Mouse (Mus musculus) heart, embryonic 14.5 days (tissue): ENCODE measurements around the gene Otulin. TPM values are rescaled to one million over a fixed set of nuclear protein-coding genes. Genes with fewer than 3 reads are reported as not detected.

ENCODE experiments used
- ATAC-seq: fragments of 200-750 bp; cut with Nextera tagmentation; 2 replicates; pipeline ENCODE4 v1.8.0; 2017; ENCODE audit warnings: low read depth, moderate TSS enrichment; ENCODE audit not compliant: insufficient number of reproducible peaks, insufficient read depth, low FRiP score
- H3K27ac ChIP-seq, 2 experiments: fragments of 200-500 bp in 1 of 2; fragments of 300-500 bp in 1 of 2; sonication (generic) in 1 of 2; replicated peaks in 1 of 2; 2 replicates each; pipeline ENCODE4 v1.5.1; 2012 to 2014; ENCODE audit warnings: low read depth in 2 of 2, low read length in 2 of 2, control low read depth in 1 of 2, mild to moderate bottlenecking in 1 of 2, mixed read lengths in 1 of 2; ENCODE audit not compliant: control insufficient read depth in 1 of 2, insufficient read depth in 1 of 2
- H3K27me3 ChIP-seq: fragments of 300-500 bp; sonication (generic); 2 replicates; pipeline ENCODE4 v1.6.1; 2014; ENCODE audit warnings: mild to moderate bottlenecking, low read length, control low read depth; ENCODE audit not compliant: control insufficient read depth, insufficient read depth
- H3K36me3 ChIP-seq: fragments of 300-500 bp; sonication (generic); 2 replicates; pipeline ENCODE4 v1.6.1; 2014; ENCODE audit warnings: mild to moderate bottlenecking, control low read depth, low read length, mixed read lengths; ENCODE audit not compliant: control insufficient read depth, insufficient read depth
- H3K4me1 ChIP-seq, 2 experiments: fragments of 200-500 bp in 1 of 2; fragments of 300-500 bp in 1 of 2; sonication (generic) in 1 of 2; 2 replicates each; pipeline ENCODE4 v1.6.1; 2012 to 2014; ENCODE audit warnings: low read length in 2 of 2, control low read depth in 1 of 2, mixed read lengths in 1 of 2; ENCODE audit not compliant: control insufficient read depth in 2 of 2, insufficient read depth in 2 of 2
- H3K4me2 ChIP-seq: fragments of 300-500 bp; sonication (generic); 2 replicates; pipeline ENCODE4 v1.6.1; 2014; ENCODE audit warnings: mild to moderate bottlenecking, low read length
- H3K4me3 ChIP-seq, 2 experiments: fragments of 200-500 bp in 1 of 2; fragments of 300-500 bp in 1 of 2; sonication (generic) in 1 of 2; 2 replicates each; pipeline ENCODE4 v1.5.1; 2012 to 2014; ENCODE audit warnings: low read length in 2 of 2, mild to moderate bottlenecking in 2 of 2, control low read depth in 1 of 2, low read depth in 1 of 2, moderate library complexity in 1 of 2; ENCODE audit not compliant: control insufficient read depth in 1 of 2, insufficient read depth in 1 of 2
- H3K9ac ChIP-seq: fragments of 300-500 bp; sonication (generic); 2 replicates; pipeline ENCODE4 v1.6.1; 2014; ENCODE audit warnings: mild to moderate bottlenecking, low read length
- H3K9me3 ChIP-seq: fragments of 300-500 bp; sonication (generic); 2 replicates; pipeline ENCODE4 v1.6.1; 2016; ENCODE audit warnings: low read length, control low read depth; ENCODE audit not compliant: control insufficient read depth
- WGBS: fragments of 180-500 bp; shearing (Covaris S2); extraction: QIAGEN DNeasy Blood & Tissue Kit; methylation state at CpG from one replicate; pipeline ENCODE4 v1.1.7; 2014; 5-methylcytosine and 5-hydroxymethylcytosine counted together
- microRNA-seq: library from miRNA; unstranded; fragments of <30 nt; microRNA quantifications from one replicate; pipeline ENCODE4, GENCODE M21; 2016
- polyA plus RNA-seq: library from polyadenylated mRNA; unstranded; fragments of >200 nt; fragmentation: Nextera tagmentation; extraction: Ambion mirVana; gene quantifications from 2 replicates; pipeline ENCODE4 v1.2.1, GENCODE M21; 2014

Gene Otulin
- polyA plus RNA-seq, 1 experiment from 2014 or later = 38.1 TPM

DNA sequence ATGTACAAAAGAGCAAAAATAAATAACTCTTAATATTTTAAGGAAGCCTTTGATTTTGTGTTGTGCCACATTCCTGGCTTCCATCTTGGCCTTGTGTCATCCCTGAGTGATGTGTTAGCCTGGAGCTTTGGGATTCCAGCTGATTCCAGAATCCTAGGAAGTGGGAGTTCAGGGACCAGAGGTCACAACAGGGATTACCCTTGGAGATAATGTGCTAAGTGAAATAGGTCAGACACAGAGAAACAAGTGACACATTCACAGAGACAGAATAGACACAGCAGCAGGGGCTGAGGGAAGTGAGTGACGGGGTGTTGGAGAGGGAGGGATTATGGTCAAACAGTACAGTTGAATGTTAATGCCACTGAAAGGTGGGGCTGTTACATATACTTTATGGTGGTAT, 137.8 kb downstream of the Otulin start:
- 80% methylated on average over 1 of the region's 1 CpGs for WGBS
- no peak overlapping the region for H3K4me3 ChIP-seq
- H3K27me3 ChIP-seq = no peaks in the 10 kb centered on the region
- no peak for ATAC-seq
- peak overlapping the region in 1 of 2 experiments; percentile 34; a peak in 1 of 4 replicates for H3K27ac ChIP-seq
- H3K9ac ChIP-seq = no peak overlapping the region
- H3K4me1 ChIP-seq = peaks cover 26 to 47% of the 10 kb centered on the region in 2 experiments
- H3K9me3 ChIP-seq = no peaks in the 10 kb centered on the region
- H3K4me2 ChIP-seq = no peak overlapping the region
- H3K36me3 ChIP-seq = no peaks in the 10 kb centered on the region

Small RNA genes lying within 50 kb of the gene (microRNA-seq; reads per million reads assigned to microRNA genes)
- 1.1 reads per million for gene Mir7117

Other genes with a start within 250 kb of the Otulin start
- 13.6 and 15.9 TPM in 2 replicates for gene Ank, start 164.0 kb downstream of the Otulin start, polyA plus RNA-seq
- 4.4 and 4.7 TPM in 2 replicates for gene Otulinl, start 50.9 kb upstream of the Otulin start, polyA plus RNA-seq